Mouse (Mus musculus) small intestine, adult 2 months (tissue): ENCODE measurements at regions not wholly inside any gene's neighbourhood (a gene's known extent, or its start where the extent isn't known, plus 50 kb on each side); places are given as distances from the start of the nearest gene placed in this dataset.

Source experiments
- H3K27ac ChIP-seq: fragments of 200-500 bp; 2 replicates; pipeline ENCODE4 v1.5.1; 2012; ENCODE audit warnings: low read depth, low read length, control low read depth, inconsistent platforms; ENCODE audit not compliant: insufficient read depth
- H3K27me3 ChIP-seq: fragments of 200-500 bp; 2 replicates; pipeline ENCODE4 v1.6.1; 2012; ENCODE audit warnings: mild to moderate bottlenecking, moderate library complexity, low read length, inconsistent platforms; ENCODE audit not compliant: control insufficient read depth, insufficient read depth
- H3K36me3 ChIP-seq: fragments of 200-500 bp; 2 replicates; pipeline ENCODE4 v1.6.1; 2012; ENCODE audit warnings: mild to moderate bottlenecking, low read length, control low read depth, inconsistent platforms; ENCODE audit not compliant: control insufficient read depth, insufficient read depth
- H3K4me1 ChIP-seq: fragments of 200-500 bp; 2 replicates; pipeline ENCODE4 v1.6.1; 2012; ENCODE audit warnings: low read length, inconsistent platforms, mixed read lengths; ENCODE audit not compliant: control insufficient read depth, insufficient read depth, insufficient read length
- H3K4me3 ChIP-seq: fragments of 200-500 bp; 2 replicates; pipeline ENCODE4 v1.5.1; 2012; ENCODE audit warnings: low read depth, mild to moderate bottlenecking, control low read depth, inconsistent platforms, low read length, moderate library complexity
- CTCF ChIP-seq: fragments of 200-500 bp; IDR thresholded peaks from 2 replicates; pipeline ENCODE4 v1.5.1; 2012; ENCODE audit warnings: low read depth, mild to moderate bottlenecking, control low read depth, inconsistent platforms, low read length, moderate library complexity, mixed read lengths; ENCODE audit not compliant: insufficient replicate concordance, insufficient read length; ENCODE audit errors: extremely low read depth
- POLR2A ChIP-seq: fragments of 200-500 bp; IDR thresholded peaks from 2 replicates; pipeline ENCODE4 v1.6.1; 2012; ENCODE audit warnings: low read depth, mild to moderate bottlenecking, control low read depth, inconsistent platforms, low read length, moderate library complexity
- WGBS: fragments of 180-500 bp; shearing (Covaris S2); methylation state at CpG from one replicate; pipeline ENCODE4 v1.1.7; 2018; 5-methylcytosine and 5-hydroxymethylcytosine counted together

GRCm38 (mm10) chr15:96201701-96202460, 85.4 kb upstream of the Arid2 start:
- H3K27ac ChIP-seq, result no peak overlapping the region
- 88% methylated on average over 10 of the region's 10 CpGs for WGBS

GRCm38 (mm10) chr15:96204187-96204586, 83.1 kb upstream of the Arid2 start:
- H3K36me3 ChIP-seq, result no peaks in the 10 kb centered on the region
- no peak overlapping the region for H3K27ac ChIP-seq
- H3K4me1 ChIP-seq, result no peaks in the 10 kb centered on the region
- no peaks in the 10 kb centered on the region for H3K27me3 ChIP-seq
- H3K4me3 ChIP-seq, result no peak overlapping the region
- WGBS, result 95% methylated on average over 5 of the region's 5 CpGs
- TF ChIP-seq CTCF (no peak), POLR2A (no peak)

More at GRCm38 (mm10) chr15:96201701-96202460, 85.4 kb upstream of the Arid2 start:
- H3K4me1 ChIP-seq, result no peaks in the 10 kb centered on the region
- no peaks in the 10 kb centered on the region for H3K27me3 ChIP-seq
- H3K36me3 ChIP-seq, result no peaks in the 10 kb centered on the region
- no peak overlapping the region for H3K4me3 ChIP-seq
- TF ChIP-seq CTCF (no peak), POLR2A (no peak)

- Histone ChIP-seq H3K4me1 (no peaks in the 10 kb centered on the region), H3K27ac (no peak overlapping the region), H3K4me3 (no peak overlapping the region), H3K27me3 (no peaks in the 10 kb centered on the region), H3K36me3 (no peaks in the 10 kb centered on the region)
- no peak for TF ChIP-seq CTCF
- TF ChIP-seq POLR2A, result no peak
- 81% methylated on average over 5 of the region's 5 CpGs for WGBS
Observed at GRCm38 (mm10) chr15:96204623-96205022, 82.7 kb upstream of the Arid2 start.

GRCm38 (mm10) chr15:96210721-96211400, 76.5 kb upstream of the Arid2 start:
- Histone ChIP-seq H3K36me3 (no peaks in the 10 kb centered on the region), H3K27ac (no peak overlapping the region), H3K4me1 (no peaks in the 10 kb centered on the region), H3K4me3 (no peak overlapping the region), H3K27me3 (no peaks in the 10 kb centered on the region)
- 86% methylated on average over 11 of the region's 11 CpGs for WGBS
- no peak for TF ChIP-seq POLR2A
- TF ChIP-seq CTCF, result no peak

GRCm38 (mm10) chr15:96213541-96214312, 73.6 kb upstream of the Arid2 start:
- no peaks in the 10 kb centered on the region for H3K27me3 ChIP-seq
- H3K27ac ChIP-seq, result no peak overlapping the region
- no peaks in the 10 kb centered on the region for H3K36me3 ChIP-seq
- TF ChIP-seq POLR2A, result no peak
- TF ChIP-seq CTCF, result no peak
- H3K4me1 ChIP-seq, result no peaks in the 10 kb centered on the region
- 89% methylated on average over 24 of the region's 24 CpGs for WGBS
- no peak overlapping the region for H3K4me3 ChIP-seq

GRCm38 (mm10) chr15:96217896-96218295, 69.4 kb upstream of the Arid2 start:
- H3K36me3 ChIP-seq, result no peaks in the 10 kb centered on the region
- no peak overlapping the region for H3K4me3 ChIP-seq
- 93% methylated on average over 15 of the region's 15 CpGs for WGBS
- TF ChIP-seq POLR2A (no peak), CTCF (no peak)
- no peaks in the 10 kb centered on the region for H3K4me1 ChIP-seq
- no peak overlapping the region for H3K27ac ChIP-seq
- H3K27me3 ChIP-seq, result no peaks in the 10 kb centered on the region

- Histone ChIP-seq H3K36me3 (no peaks in the 10 kb centered on the region), H3K4me3 (no peak overlapping the region), H3K27me3 (no peaks in the 10 kb centered on the region), H3K4me1 (no peaks in the 10 kb centered on the region), H3K27ac (no peak overlapping the region)
- whole genome bisulfite sequencing, result 81% methylated on average over 7 of the region's 7 CpGs
- TF ChIP-seq POLR2A (no peak), CTCF (no peak)
Observed at GRCm38 (mm10) chr15:96219746-96220145, 67.6 kb upstream of the Arid2 start.
